Mouse (Mus musculus) G1E (cell line): ENCODE measurements around the gene Cops4. TPM values are rescaled to one million over a fixed set of nuclear protein-coding genes. Genes with fewer than 3 reads are reported as not detected.

Experiments
- ATAC-seq: 2 replicates; pipeline ENCODE4 v1.8.0; 2016; ENCODE audit warnings: mild to moderate bottlenecking; ENCODE audit not compliant: insufficient number of reproducible peaks, poor library complexity, low FRiP score, severe bottlenecking; ENCODE audit errors: extremely low read depth
- DNase-seq: peaks from one replicate; pipeline ENCODE4 v3.0.0; 2012; ENCODE audit warnings: low spot score
- H3K27me3 ChIP-seq: 2 replicates; pipeline ENCODE4 v1.6.1; 2012; ENCODE audit warnings: mild to moderate bottlenecking, low read length, inconsistent platforms; ENCODE audit not compliant: insufficient read depth
- H3K36me3 ChIP-seq: replicated peaks from 2 replicates; pipeline ENCODE3; 2012; ENCODE audit warnings: mild to moderate bottlenecking, inconsistent platforms
- H3K4me1 ChIP-seq: 2 replicates; pipeline ENCODE4 v1.6.1; 2012; ENCODE audit warnings: low read depth, low read length, inconsistent platforms, mixed read lengths; ENCODE audit not compliant: insufficient read depth
- H3K4me3 ChIP-seq: 2 replicates; pipeline ENCODE4 v1.5.1; 2012; ENCODE audit warnings: low read depth, mild to moderate bottlenecking, inconsistent platforms, low read length, moderate library complexity, mixed read lengths
- H3K9me3 ChIP-seq: replicated peaks from 2 replicates; pipeline ENCODE4 v1.6.1; 2012; ENCODE audit warnings: inconsistent platforms
- CTCF ChIP-seq: IDR thresholded peaks from 2 replicates; pipeline ENCODE4 v1.5.1; 2012; ENCODE audit warnings: low read depth, low read length, inconsistent platforms, mixed read lengths
- GATA1 ChIP-seq: IDR thresholded peaks from 2 replicates; pipeline ENCODE4 v1.6.1; 2012; ENCODE audit warnings: borderline replicate concordance, low read length, inconsistent platforms, mixed read lengths
- GATA2 ChIP-seq: IDR thresholded peaks from 2 replicates; pipeline ENCODE4 v1.6.1; 2012; ENCODE audit warnings: low read depth, low read length, inconsistent platforms, borderline replicate concordance
- POLR2AphosphoS5 ChIP-seq: IDR thresholded peaks from 2 replicates; pipeline ENCODE4 v1.6.1; 2012; ENCODE audit warnings: low read depth, low read length, inconsistent platforms; ENCODE audit not compliant: insufficient replicate concordance
- TAL1 ChIP-seq: conservative IDR thresholded peaks from 2 replicates; pipeline ENCODE4 v1.6.1; 2012; ENCODE audit warnings: low read depth, low read length, inconsistent platforms, mixed read lengths
- polyA plus RNA-seq: library from polyadenylated mRNA; stranded (reverse); fragments of >175 nt; gene quantifications from 2 replicates; pipeline ENCODE4 v1.2.3, GENCODE M21; 2012
- total RNA-seq, 2 experiments: library from RNA; stranded (forward) in 1 of 2; stranded (reverse) in 1 of 2; fragments of 200-1000 nt in 1 of 2; fragments of >200 nt in 1 of 2; fragmentation: Nextera tagmentation in 1 of 2; gene quantifications; 2 replicates each; pipeline ENCODE4 v1.2.3; 2014 to 2017

Cops4 gene
- total and polyA plus RNA-seq, 3 experiments = 11.9 to 120 (median 84.4) TPM

- H3K4me3 ChIP-seq = no peak overlapping the region
- peaks cover 51% of the 10 kb centered on the region for H3K36me3 ChIP-seq
- DNase-seq = no peak
- TF ChIP-seq TAL1 = no peak
- peaks cover 10% of the 10 kb centered on the region for H3K4me1 ChIP-seq
- ATAC-seq = no peak
- no peaks in the 10 kb centered on the region for H3K9me3 ChIP-seq
- H3K27me3 ChIP-seq = peaks cover 8% of the 10 kb centered on the region; the same call in 1 of the 2 replicates
Measured at GRCm38 (mm10) chr5:100549311-100549710, 31.2 kb downstream of the Cops4 start.

- no peak for DNase-seq
- H3K4me1 ChIP-seq = peaks cover 10% of the 10 kb centered on the region
- TF ChIP-seq GATA1 = no peak
- TF ChIP-seq CTCF = no peak
- TF ChIP-seq TAL1 = no peak
- no peak for TF ChIP-seq POLR2AphosphoS5
- TF ChIP-seq GATA2 = no peak
- no peaks in the 10 kb centered on the region for H3K9me3 ChIP-seq
- ATAC-seq = no peak
- H3K4me3 ChIP-seq = no peak overlapping the region
- peaks cover 43% of the 10 kb centered on the region for H3K36me3 ChIP-seq
- peaks cover 8% of the 10 kb centered on the region; the same call in 1 of the 2 replicates for H3K27me3 ChIP-seq
Measured at GRCm38 (mm10) chr5:100550151-100550550, 32.0 kb downstream of the Cops4 start.

GRCm38 (mm10) chr5:100551952-100552351, 33.8 kb downstream of the Cops4 start:
- Histone ChIP-seq H3K9me3 (no peaks in the 10 kb centered on the region), H3K4me3 (no peak overlapping the region), H3K36me3 (peaks cover 27% of the 10 kb centered on the region), H3K27me3 (peaks cover 12% of the 10 kb centered on the region), H3K4me1 (peaks cover 10% of the 10 kb centered on the region)
- DNase-seq (no peak), ATAC-seq (peak; percentile 65; the same call in 1 of the 2 replicates)
- TF ChIP-seq GATA1 = no peak
- no peak for TF ChIP-seq TAL1
- no peak for TF ChIP-seq POLR2AphosphoS5
- TF ChIP-seq CTCF = no peak
- no peak for TF ChIP-seq GATA2

GRCm38 (mm10) chr5:100553426-100553825, 35.3 kb downstream of the Cops4 start:
- ATAC-seq (no peak), DNase-seq (no peak)
- H3K4me1 ChIP-seq = peaks cover 10% of the 10 kb centered on the region
- no peak for TF ChIP-seq CTCF
- no peak for TF ChIP-seq TAL1
- TF ChIP-seq POLR2AphosphoS5 = no peak
- no peak for TF ChIP-seq GATA1
- no peak for TF ChIP-seq GATA2
- no peak overlapping the region for H3K4me3 ChIP-seq
- H3K27me3 ChIP-seq = peaks cover 15% of the 10 kb centered on the region
- H3K36me3 ChIP-seq = peaks cover 15% of the 10 kb centered on the region
- H3K9me3 ChIP-seq = no peaks in the 10 kb centered on the region

- TF ChIP-seq TAL1 (no peak), CTCF (no peak), GATA1 (no peak), POLR2AphosphoS5 (no peak), GATA2 (no peak)
- no peaks in the 10 kb centered on the region for H3K9me3 ChIP-seq
- peaks cover 20% of the 10 kb centered on the region for H3K27me3 ChIP-seq
- ATAC-seq (no peak), DNase-seq (no peak)
- H3K4me1 ChIP-seq = peaks cover 9% of the 10 kb centered on the region
- peaks cover 7% of the 10 kb centered on the region for H3K36me3 ChIP-seq
- no peak overlapping the region for H3K4me3 ChIP-seq
Measured at GRCm38 (mm10) chr5:100557019-100557418, 38.9 kb downstream of the Cops4 start.

- ATAC-seq = no peak
- DNase-seq = no peak
- H3K9me3 ChIP-seq = no peaks in the 10 kb centered on the region
- H3K4me1 ChIP-seq = peaks cover 10% of the 10 kb centered on the region
- H3K27me3 ChIP-seq = peaks cover 22% of the 10 kb centered on the region
- H3K36me3 ChIP-seq = peaks cover 7% of the 10 kb centered on the region
- TF ChIP-seq POLR2AphosphoS5 = no peak
- TF ChIP-seq GATA2 = no peak
- no peak for TF ChIP-seq CTCF
- TF ChIP-seq TAL1 = no peak
- no peak for TF ChIP-seq GATA1
- H3K4me3 ChIP-seq = no peak overlapping the region
Measured at GRCm38 (mm10) chr5:100557537-100557936, 39.4 kb downstream of the Cops4 start.

- no peak for TF ChIP-seq POLR2AphosphoS5
- TF ChIP-seq TAL1 = no peak
- no peak for TF ChIP-seq CTCF
- TF ChIP-seq GATA2 = no peak
- Histone ChIP-seq H3K4me3 (no peak overlapping the region), H3K9me3 (no peaks in the 10 kb centered on the region)
Measured at GRCm38 (mm10) chr5:100558783-100559182, 40.7 kb downstream of the Cops4 start.

More at GRCm38 (mm10) chr5:100558783-100559182, 40.7 kb downstream of the Cops4 start:
- ATAC-seq (no peak), DNase-seq (no peak)
- H3K27me3 ChIP-seq = peaks cover 28% of the 10 kb centered on the region
- peaks cover 11% of the 10 kb centered on the region for H3K36me3 ChIP-seq
- H3K4me1 ChIP-seq = peaks cover 15% of the 10 kb centered on the region
